Mouse (Mus musculus): ENCODE results near the gene Krt82. TPM values are rescaled to one million over a fixed set of nuclear protein-coding genes. Genes with fewer than 3 reads are reported as not detected.
"Not testable (repeated sequence)": the region's sequence is repeated elsewhere in the genome, so short reads cannot be mapped to it uniquely, and the experiment has no call there.

The Krt82 gene
- total RNA-seq, 2 experiments from 2014 or later, result not detected

DNA sequence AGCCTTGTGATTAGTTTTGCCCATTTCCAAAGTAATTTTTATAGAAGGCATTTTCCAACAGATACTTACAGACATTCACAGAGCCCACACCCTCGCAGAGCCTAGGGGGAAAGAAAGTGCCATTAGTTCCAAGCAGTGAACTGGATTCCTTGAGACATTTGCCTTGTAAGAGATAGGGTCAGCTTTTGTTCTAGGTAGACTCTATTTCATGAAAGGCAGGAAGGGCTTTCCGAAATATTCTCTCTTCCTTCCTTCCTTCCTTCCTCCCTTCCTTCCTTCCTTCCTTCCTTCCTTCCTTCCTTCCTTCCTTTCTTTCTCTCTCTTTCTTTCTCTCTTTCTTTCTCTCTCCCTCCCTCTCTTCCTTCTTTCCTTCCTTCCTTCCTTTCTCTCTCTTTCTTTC, 33.3 kb downstream of the Krt82 start, which contains the start of gene Gm49425:
Gene Gm49425, minus strand, starts transcription at position 101 of the 400 bp plus-strand sequence.
- DNase-seq (ENCODE audit: low spot score in 2 of 2), result not testable (repeated sequence)

DNA sequence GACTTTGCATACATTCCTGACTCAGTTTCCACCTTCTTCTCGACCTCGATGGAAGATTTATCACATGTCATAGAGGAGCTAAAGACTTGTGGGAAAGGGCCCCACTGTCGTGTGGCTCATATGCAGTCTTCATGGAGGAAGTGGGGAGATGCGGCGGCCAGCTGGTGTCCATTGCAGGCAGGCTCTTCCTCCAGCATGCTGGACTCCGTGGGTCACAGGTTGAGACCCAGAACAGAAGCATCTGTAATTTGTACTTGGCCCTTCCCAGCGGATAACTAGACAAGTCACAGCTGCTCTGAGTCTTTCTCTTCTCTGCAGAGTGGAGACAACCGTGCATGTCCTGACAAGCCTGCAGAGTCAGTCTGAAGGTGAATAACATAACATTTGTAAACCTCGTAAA, 42.2 kb downstream of the Krt82 start:
- DNase-seq (ENCODE audit: low spot score in 2 of 2), result no peak

DNA sequence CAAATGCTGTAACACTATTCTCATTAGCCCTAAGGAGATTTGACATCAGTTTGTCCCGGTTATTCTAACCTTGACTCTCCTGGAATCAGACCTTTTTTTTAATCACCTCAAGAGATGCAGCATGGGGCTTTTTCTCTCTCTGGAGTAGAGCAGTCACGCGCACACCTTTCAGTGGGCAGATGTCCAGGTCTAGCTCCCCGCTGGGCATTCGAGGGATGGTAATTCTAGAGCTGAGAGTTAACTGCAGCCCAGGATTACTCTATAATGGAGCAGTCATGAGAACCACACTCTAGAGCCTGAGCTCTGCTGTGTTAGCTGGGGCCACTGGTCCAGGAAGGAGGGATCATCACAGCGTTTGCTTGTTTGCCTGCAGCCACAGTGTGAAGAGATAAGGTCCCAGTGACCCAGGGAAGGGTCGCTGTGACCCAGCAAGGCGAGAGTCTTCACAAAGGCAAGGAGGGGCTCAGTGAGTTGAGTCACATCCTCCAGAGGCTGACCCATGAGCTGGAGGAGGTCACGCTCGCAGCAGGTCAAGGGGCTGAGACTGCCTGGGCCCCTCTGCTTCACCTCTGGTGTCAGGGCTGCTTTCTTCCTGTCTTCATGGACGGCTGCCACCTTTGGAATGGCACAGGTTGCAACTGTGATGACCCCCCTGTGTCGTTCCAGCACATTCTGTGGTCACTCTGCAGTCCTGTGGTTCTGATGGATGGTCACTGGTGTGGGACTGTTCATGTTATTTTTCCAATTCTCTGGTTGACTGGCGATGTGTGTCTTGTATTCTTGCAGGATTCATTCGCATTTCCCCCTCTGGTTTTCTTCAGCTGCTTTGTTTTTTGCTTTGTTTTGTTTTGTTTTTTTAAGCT, 43.3 kb downstream of the Krt82 start:
- DNase-seq (ENCODE audit: low spot score in 2 of 2), result no peak

DNA sequence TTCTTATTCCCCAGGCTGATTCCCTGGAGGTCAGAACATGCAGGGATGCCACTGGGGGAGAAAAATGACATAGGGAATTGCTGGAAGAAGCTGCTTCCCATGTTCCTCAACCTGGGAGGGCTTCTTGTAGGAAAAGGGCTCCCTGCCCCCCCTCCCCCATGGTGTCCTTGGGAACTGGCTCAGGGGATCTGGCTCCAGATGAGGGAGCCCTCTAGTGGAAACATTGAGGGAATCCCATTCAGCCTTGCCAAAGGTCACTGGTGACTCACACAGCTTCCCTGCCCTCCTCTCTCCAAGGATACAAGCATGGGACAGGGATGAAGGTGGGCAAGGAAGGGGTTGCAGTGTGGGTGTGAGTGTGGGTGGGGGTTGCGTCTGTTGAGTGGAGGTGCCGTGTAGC, 53.3 kb downstream of the Krt82 start:
- peak in 1 of 2 experiments; percentile 27 for DNase-seq (ENCODE audit: low spot score in 2 of 2)

DNA sequence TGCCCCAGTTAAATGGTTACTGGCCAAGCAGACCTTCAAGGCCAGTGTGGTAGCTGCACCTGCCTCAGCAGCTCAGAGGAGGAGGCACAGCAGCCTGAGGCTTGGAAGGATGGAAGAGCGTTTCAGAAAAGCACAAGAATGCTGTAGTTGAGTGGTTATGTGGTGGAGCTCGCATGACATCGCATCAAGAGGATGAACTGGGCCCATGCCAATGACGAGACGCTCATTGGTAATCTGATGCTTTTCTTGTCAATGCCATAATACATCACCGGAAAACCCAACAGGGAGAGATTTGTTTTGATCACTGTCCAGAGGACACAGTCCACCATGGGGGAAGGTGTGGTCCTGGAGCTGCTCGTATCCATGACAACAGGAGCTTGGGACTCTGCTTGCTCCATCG, 55.2 kb downstream of the Krt82 start:
- no peak for DNase-seq (ENCODE audit: low spot score in 2 of 2)

DNA sequence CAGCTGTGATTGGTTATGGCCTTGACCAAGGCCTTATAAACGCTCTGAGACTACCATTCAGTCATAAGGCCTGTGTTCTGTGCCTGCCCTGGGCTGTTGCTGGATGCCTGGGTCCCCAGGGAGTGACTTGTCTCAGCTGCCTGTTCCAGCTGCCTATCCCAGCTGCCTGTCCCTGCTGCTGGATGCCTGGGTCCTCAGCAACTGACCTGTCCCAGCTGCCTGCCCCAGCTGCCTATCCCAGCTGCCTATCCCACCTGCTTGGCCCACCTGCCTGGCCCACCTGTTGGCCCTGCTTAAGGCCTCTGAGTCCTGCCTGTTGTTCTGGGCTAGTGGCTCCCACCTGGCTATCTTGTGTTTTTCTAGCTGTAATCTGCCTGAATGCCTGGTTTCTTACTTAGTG, 56.3 kb downstream of the Krt82 start:
- no peak for DNase-seq (ENCODE audit: low spot score in 2 of 2)

DNA sequence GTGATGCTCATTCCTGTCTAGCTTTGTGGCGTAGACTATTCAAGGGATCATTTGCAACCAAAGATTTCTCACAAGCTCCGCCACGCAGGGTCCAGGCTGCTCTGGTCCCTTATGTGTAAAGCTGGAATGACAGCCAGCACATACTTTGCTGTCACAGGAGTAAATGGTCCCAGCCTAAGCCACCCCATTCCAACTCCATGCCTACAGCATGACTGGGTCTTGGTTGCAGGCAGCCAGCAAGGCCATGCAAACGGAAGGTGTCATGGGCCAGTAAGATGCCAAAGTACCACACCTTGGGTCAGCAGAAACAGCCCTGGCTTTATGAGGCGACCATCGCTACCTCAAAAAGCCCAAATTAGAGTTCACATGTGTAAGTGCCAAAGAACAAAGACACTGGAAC, 56.8 kb downstream of the Krt82 start:
- DNase-seq (ENCODE audit: low spot score in 2 of 2), result no peak

DNA sequence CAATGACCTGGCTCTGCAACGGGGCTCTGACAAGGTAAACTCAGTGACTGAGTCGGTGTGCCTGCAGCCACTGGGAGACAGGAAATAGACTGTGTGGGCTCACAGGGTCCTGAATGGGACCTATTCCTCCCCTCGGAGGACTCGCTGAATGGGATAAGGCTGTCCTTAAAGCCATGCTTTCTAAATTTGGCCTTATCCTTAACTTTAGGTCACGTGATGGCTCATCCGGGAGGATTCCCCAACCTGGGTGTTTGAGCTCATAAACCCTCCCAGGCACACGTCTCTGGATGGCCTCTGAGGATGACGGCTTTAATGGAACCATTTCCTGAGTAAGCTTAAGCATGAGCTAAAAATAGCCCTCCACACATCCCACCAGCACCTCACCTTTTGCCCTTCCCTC, 57.7 kb downstream of the Krt82 start:
- DNase-seq (ENCODE audit: low spot score in 2 of 2), result no peak

DNA sequence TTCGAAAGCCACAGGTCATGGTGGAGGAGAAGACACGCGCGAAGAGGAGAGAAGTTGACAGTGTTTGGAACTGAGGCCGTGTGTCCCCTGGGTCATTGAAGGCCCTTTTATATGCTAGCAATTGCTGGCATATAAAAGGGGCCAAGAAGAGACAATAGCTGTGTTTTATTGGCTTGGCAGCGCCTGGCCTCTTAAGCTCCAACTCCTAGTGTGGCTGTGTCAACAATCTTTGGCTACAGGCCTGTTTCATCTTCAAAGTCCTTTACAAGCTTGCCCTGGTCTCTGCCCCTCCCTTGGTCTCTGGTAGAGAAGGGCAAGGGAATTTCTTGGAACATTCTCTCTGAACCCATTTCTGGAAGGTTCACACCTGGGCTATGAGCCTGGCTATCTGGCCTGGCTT, 59.0 kb downstream of the Krt82 start, which contains the start of gene Krt83:
Gene Krt83, minus strand, starts transcription at position 82 of the 400 bp plus-strand sequence.
- DNase-seq (ENCODE audit: low spot score in 2 of 2), result no peak

Small RNA genes lying within 50 kb of the gene (microRNA-seq; reads per million reads assigned to microRNA genes)
- gene Gm44393 (not detected), gene Gm44460 (not detected)

Other genes starting within 250 kb of the Krt82 start
- gene Krt80, start 180.5 kb downstream of the Krt82 start, total RNA-seq (2021), result 1 to 10 TPM in 1 of 2 experiments, under 1 TPM in 1; 0.45 to 1.1 TPM
- gene Krt7, start 139.6 kb downstream of the Krt82 start, total RNA-seq (2021), result 10 to 100 TPM in 1 of 2 experiments, 1 to 10 TPM in 1; 4.1 to 12.3 TPM
- not detected for gene Krt87, start 111.9 kb downstream of the Krt82 start, total RNA-seq (2021)
- gene Krt88, start 102.9 kb downstream of the Krt82 start, total RNA-seq (2021), result not detected
- gene Krt81, start 86.9 kb downstream of the Krt82 start, total RNA-seq (2021), result not detected
- gene Krt86, start 77.2 kb downstream of the Krt82 start, total RNA-seq (2021), result not detected
- not detected for gene Krt83, start 59.2 kb downstream of the Krt82 start, total RNA-seq (2021)
- not detected for gene Gm49425, start 33.4 kb downstream of the Krt82 start, total RNA-seq (2021)
- gene Krt84, start 17.8 kb downstream of the Krt82 start, total RNA-seq (2021), result not detected
- under 1 TPM; 0.31 to 0.34 TPM for gene Krt90, start 12.3 kb upstream of the Krt82 start, total RNA-seq (2021)
- gene Krt75, start 23.2 kb upstream of the Krt82 start, total RNA-seq (2021), result not detected
- gene Gm5414, start 77.5 kb upstream of the Krt82 start, total RNA-seq (2021), result not detected
- gene Gm5478, start 96.7 kb upstream of the Krt82 start, total RNA-seq (2021), result not detected
- gene Krt6b, start 129.6 kb upstream of the Krt82 start, total RNA-seq (2021), result not detected
- not detected for gene Krt6a, start 143.6 kb upstream of the Krt82 start, total RNA-seq (2021)
- gene Krt5, start 162.2 kb upstream of the Krt82 start, total RNA-seq (2021), result not detected
- not detected for gene Krt71, start 192.4 kb upstream of the Krt82 start, total RNA-seq (2021)
- gene Krt72, start 235.8 kb upstream of the Krt82 start, total RNA-seq (2021), result not detected